Mouse (Mus musculus) testis, adult 2 months (tissue): ENCODE data around the gene Acaca. TPM values are rescaled to one million over a fixed set of nuclear protein-coding genes. Genes with fewer than 3 reads are reported as not detected.

ENCODE experiments used
- H3K27ac ChIP-seq: fragments of 200-500 bp; 2 replicates; pipeline ENCODE4 v1.5.1; 2012; ENCODE audit warnings: low read depth, low read length; ENCODE audit not compliant: control insufficient read depth, insufficient read depth
- H3K27me3 ChIP-seq: fragments of 200-500 bp; 2 replicates; pipeline ENCODE4 v1.6.1; 2012; ENCODE audit warnings: mild to moderate bottlenecking, low read length, moderate library complexity; ENCODE audit not compliant: control insufficient read depth, insufficient read depth
- H3K36me3 ChIP-seq: fragments of 200-500 bp; 2 replicates; pipeline ENCODE4 v1.6.1; 2012; ENCODE audit warnings: mild to moderate bottlenecking, low read length; ENCODE audit not compliant: control insufficient read depth, insufficient read depth
- H3K4me1 ChIP-seq: fragments of 200-500 bp; 2 replicates; pipeline ENCODE4 v1.6.1; 2012; ENCODE audit warnings: low read length; ENCODE audit not compliant: control insufficient read depth, insufficient read depth
- H3K4me3 ChIP-seq: fragments of 200-500 bp; 2 replicates; pipeline ENCODE4 v1.5.1; 2012; ENCODE audit warnings: low read depth, mild to moderate bottlenecking, low read length, moderate library complexity, mixed read lengths; ENCODE audit not compliant: control insufficient read depth
- CTCF ChIP-seq: fragments of 200-500 bp; IDR thresholded peaks from 2 replicates; pipeline ENCODE4 v1.5.1; 2012; ENCODE audit warnings: low read depth, mild to moderate bottlenecking, inconsistent platforms, low read length, moderate library complexity; ENCODE audit not compliant: control insufficient read depth, insufficient read depth, insufficient replicate concordance
- POLR2A ChIP-seq: fragments of 200-500 bp; IDR thresholded peaks from 2 replicates; pipeline ENCODE4 v1.6.1; 2012; ENCODE audit warnings: low read depth, mild to moderate bottlenecking, inconsistent platforms, low read length, moderate library complexity; ENCODE audit not compliant: control insufficient read depth
- polyA plus RNA-seq: library from polyadenylated mRNA; depleted of rRNA; stranded (reverse); fragments of >200 nt; gene quantifications from 2 replicates; pipeline ENCODE4 v1.2.3, GENCODE M21; 2012

Acaca gene
- polyA plus RNA-seq, 1 experiment = 11.2 TPM

- Histone ChIP-seq H3K4me1 (peaks cover 5% of the 10 kb centered on the region), H3K36me3 (no peaks in the 10 kb centered on the region), H3K4me3 (no peak overlapping the region), H3K27me3 (no peaks in the 10 kb centered on the region), H3K27ac (no peak overlapping the region)
- no peak for TF ChIP-seq POLR2A
- no peak for TF ChIP-seq CTCF
Measured at GRCm38 (mm10) chr11:84178571-84178970, 49.1 kb downstream of the Acaca start.

GRCm38 (mm10) chr11:84179226-84179953, 49.9 kb downstream of the Acaca start:
- no peaks in the 10 kb centered on the region for H3K36me3 ChIP-seq
- peaks cover 5% of the 10 kb centered on the region for H3K4me1 ChIP-seq
- TF ChIP-seq CTCF (peak; percentile 35; the same call in 1 of the 2 replicates), POLR2A (peak; percentile 53)
- H3K27ac ChIP-seq = peak overlapping the region; percentile 78
- peak overlapping the region; percentile 88 for H3K4me3 ChIP-seq
- H3K27me3 ChIP-seq = no peaks in the 10 kb centered on the region

GRCm38 (mm10) chr11:84179954-84180598, 50.6 kb downstream of the Acaca start:
- Histone ChIP-seq H3K27ac (peak overlapping the region; percentile 78), H3K4me3 (peak overlapping the region; percentile 88), H3K36me3 (no peaks in the 10 kb centered on the region), H3K27me3 (no peaks in the 10 kb centered on the region), H3K4me1 (peaks cover 5% of the 10 kb centered on the region)
- no peak for TF ChIP-seq CTCF
- peak; percentile 57 for TF ChIP-seq POLR2A

GRCm38 (mm10) chr11:84181286-84181685, 51.8 kb downstream of the Acaca start:
- no peak overlapping the region for H3K4me3 ChIP-seq
- no peaks in the 10 kb centered on the region for H3K27me3 ChIP-seq
- H3K4me1 ChIP-seq = peaks cover 5% of the 10 kb centered on the region
- no peak for TF ChIP-seq POLR2A
- TF ChIP-seq CTCF = no peak
- H3K27ac ChIP-seq = no peak overlapping the region
- H3K36me3 ChIP-seq = no peaks in the 10 kb centered on the region

- Histone ChIP-seq H3K4me1 (no peaks in the 10 kb centered on the region), H3K36me3 (no peaks in the 10 kb centered on the region), H3K27ac (no peak overlapping the region), H3K4me3 (no peak overlapping the region), H3K27me3 (no peaks in the 10 kb centered on the region)
- no peak for TF ChIP-seq CTCF
- TF ChIP-seq POLR2A = no peak
Measured at GRCm38 (mm10) chr11:84188530-84188929, 59.1 kb downstream of the Acaca start.

GRCm38 (mm10) chr11:84190581-84191233, 61.2 kb downstream of the Acaca start:
- H3K36me3 ChIP-seq = no peaks in the 10 kb centered on the region
- TF ChIP-seq POLR2A = no peak
- no peak for TF ChIP-seq CTCF
- H3K4me1 ChIP-seq = no peaks in the 10 kb centered on the region
- H3K27me3 ChIP-seq = no peaks in the 10 kb centered on the region
- no peak overlapping the region for H3K27ac ChIP-seq
- no peak overlapping the region for H3K4me3 ChIP-seq

GRCm38 (mm10) chr11:84193249-84193648, 63.8 kb downstream of the Acaca start:
- no peaks in the 10 kb centered on the region; the same call in 1 of the 2 replicates for H3K36me3 ChIP-seq
- H3K4me3 ChIP-seq = no peak overlapping the region
- TF ChIP-seq POLR2A (no peak), CTCF (no peak)
- no peak overlapping the region for H3K27ac ChIP-seq
- no peaks in the 10 kb centered on the region for H3K27me3 ChIP-seq
- H3K4me1 ChIP-seq = no peaks in the 10 kb centered on the region
